ENCODE assay signal across 16 mouse cellular contexts in the genomic region with DNA sequence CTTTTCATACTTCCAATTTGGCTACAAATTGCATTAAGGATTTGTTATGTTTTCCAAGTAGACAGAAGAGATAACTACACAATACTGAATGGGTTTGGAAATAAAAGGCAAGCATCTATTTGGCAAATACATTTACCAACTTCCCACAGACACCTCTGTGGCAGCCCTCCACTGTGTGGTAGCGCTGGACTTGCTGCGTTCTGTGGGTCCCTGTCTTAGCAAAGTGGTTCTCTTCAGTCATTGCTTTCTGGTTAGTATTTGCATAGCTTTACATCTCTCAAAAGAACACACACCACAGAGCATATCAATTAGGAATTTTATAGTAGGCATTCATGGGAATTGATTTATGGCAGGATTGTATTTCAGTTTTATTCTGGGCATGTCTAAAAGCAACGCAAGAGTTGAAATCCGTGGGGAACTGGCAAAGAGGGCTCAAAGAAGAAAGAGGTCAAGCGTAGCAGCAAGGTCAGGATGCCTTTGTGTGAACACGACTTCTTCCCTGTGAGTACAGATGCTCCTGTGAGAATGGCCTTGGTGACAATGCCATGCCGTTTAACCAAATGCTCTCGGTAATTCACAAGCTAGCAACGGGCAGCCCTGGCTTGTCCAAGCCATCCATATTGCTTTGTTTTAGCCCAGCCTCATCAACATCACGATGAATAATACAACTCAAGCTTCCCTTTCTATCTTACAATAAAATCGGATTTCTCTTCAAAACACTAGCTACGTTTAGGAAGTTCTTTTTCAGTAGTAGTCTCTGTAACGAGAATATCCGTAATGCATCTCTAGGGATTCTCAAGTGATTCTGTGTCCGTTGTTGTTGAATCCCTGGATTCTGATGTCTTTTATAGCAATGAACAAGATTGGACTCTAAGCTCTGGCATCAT. TPM values are rescaled to one million over a fixed set of nuclear protein-coding genes. Genes with fewer than 3 reads are reported as not detected.
DNase-seq lines count a peak whose midpoint lies in the region; ATAC-seq and TF ChIP-seq lines count a peak whose summit lies in the region.
"Had no signal": no experiment of that assay in that cellular context is flagged by ENCODE, and none has a peak within 500 bp of the region (broad histone marks: within the 10 kb centered on the region; RNA-seq: fewer than 3 reads in every experiment).

No protein-coding gene starts in this region.

- H3K9ac ChIP-seq in neural tube, embryonic 11.5 days (ENCODE audit: low read length): peak overlapping the region; percentile 23; the same call in 1 of the 2 replicates
- H3K9ac ChIP-seq in forebrain, embryonic 13.5 days: no peak overlapping the region
- H3K9ac ChIP-seq: liver, embryonic 13.5 days had no signal

- H3K4me2 ChIP-seq in neural tube, embryonic 11.5 days (ENCODE audit: low read depth): peak overlapping the region; percentile 8; the same call in 1 of the 2 replicates
- no peak overlapping the region for H3K4me2 ChIP-seq in forebrain, embryonic 13.5 days
- H3K4me2 ChIP-seq: heart, embryonic 11.5 days; liver, embryonic 13.5 days had no signal

- no peaks in the 10 kb centered on the region for H3K36me3 ChIP-seq in embryonic facial prominence, embryonic 10.5 days (replicated peaks)
- no peaks in the 10 kb centered on the region for H3K36me3 ChIP-seq in midbrain, embryonic 10.5 days
- H3K36me3 ChIP-seq in neural tube, embryonic 11.5 days (ENCODE audit: control insufficient read depth, insufficient read depth, low read length): no peaks in the 10 kb centered on the region
- no peaks in the 10 kb centered on the region for H3K36me3 ChIP-seq in thymus, adult 2 months (ENCODE audit: control insufficient read depth, insufficient read depth, low read length)
- H3K36me3 ChIP-seq in kidney, adult 2 months (ENCODE audit: control insufficient read depth, insufficient read depth, low read length): no peaks in the 10 kb centered on the region
- no peaks in the 10 kb centered on the region for H3K36me3 ChIP-seq in forebrain, embryonic 13.5 days (ENCODE audit: poor library complexity, severe bottlenecking)
- H3K36me3 ChIP-seq: limb, embryonic 10.5 days; liver, embryonic 13.5 days had no signal

- H3K4me1 ChIP-seq in embryonic facial prominence, embryonic 10.5 days: peaks cover 5% of the 10 kb centered on the region; the same call in 1 of the 2 replicates
- peaks cover 40% of the 10 kb centered on the region for H3K4me1 ChIP-seq in midbrain, embryonic 10.5 days
- peaks cover 16% of the 10 kb centered on the region for H3K4me1 ChIP-seq in neural tube, embryonic 11.5 days (ENCODE audit: control insufficient read depth, insufficient read depth, low read length)
- no peaks in the 10 kb centered on the region for H3K4me1 ChIP-seq in thymus, adult 2 months (replicated peaks; ENCODE audit: control insufficient read depth, insufficient read depth, low read length)
- H3K4me1 ChIP-seq in kidney, adult 2 months (ENCODE audit: control insufficient read depth, insufficient read depth, low read length): no peaks in the 10 kb centered on the region
- 0 out of 2 replicates have a peak, but pooled peaks cover 5% of the 10 kb centered on the region for H3K4me1 ChIP-seq in forebrain, embryonic 13.5 days

- TF ChIP-seq CTCF in thymus, adult 2 months (IDR thresholded peaks at IDR 0.05; ENCODE audit: borderline replicate concordance, control insufficient read depth, extremely low read depth, insufficient read depth, low read length, poor library complexity): no peak
- no peak for TF ChIP-seq CTCF in kidney, adult 2 months (conservative IDR thresholded peaks at IDR 0.05; ENCODE audit: insufficient read depth, insufficient read length, low read depth, low read length)

- DNase-seq in ZHBTc4 (ENCODE audit: low read depth, low spot score): peak; percentile 65
- DNase-seq in embryonic facial prominence, embryonic 10.5 days (ENCODE audit: low spot score): peak; percentile 11
- DNase-seq in midbrain, embryonic 10.5 days (ENCODE audit: low spot score): peak; percentile 71
- DNase-seq in neural tube, embryonic 11.5 days (ENCODE audit: low spot score): peak; percentile 77
- no peak for DNase-seq in thymus, adult 2 months
- no peak for DNase-seq in cerebellum, postnatal 14 days
- no peak for DNase-seq in kidney, adult 2 months
- DNase-seq: cerebellum, adult 11-12 months; gastrocnemius, postnatal 25 days; heart, postnatal 36 days; kidney, adult 18-20 months; liver, embryonic 13.5 days had no signal

- no peaks in the 10 kb centered on the region for H3K9me3 ChIP-seq in embryonic facial prominence, embryonic 10.5 days
- no peaks in the 10 kb centered on the region for H3K9me3 ChIP-seq in midbrain, embryonic 10.5 days (replicated peaks)
- H3K9me3 ChIP-seq in neural tube, embryonic 11.5 days (ENCODE audit: control insufficient read depth, low read length): no peaks in the 10 kb centered on the region
- no peaks in the 10 kb centered on the region for H3K9me3 ChIP-seq in forebrain, embryonic 13.5 days (replicated peaks)
- H3K9me3 ChIP-seq: limb, embryonic 10.5 days; liver, embryonic 13.5 days had no signal

- 59% methylated on average over 15 of the region's 15 CpGs for WGBS in embryonic facial prominence, embryonic 10.5 days
- WGBS in midbrain, embryonic 10.5 days: 33% methylated on average over 15 of the region's 15 CpGs
- WGBS in neural tube, embryonic 11.5 days: 20% methylated on average over 15 of the region's 15 CpGs
- 90% methylated on average over 15 of the region's 15 CpGs for WGBS in thymus, adult 2 months
- WGBS in kidney, adult 2 months: 48% methylated on average over 15 of the region's 15 CpGs
- WGBS in forebrain, embryonic 13.5 days: 41% methylated on average over 15 of the region's 15 CpGs

- H3K4me3 ChIP-seq in embryonic facial prominence, embryonic 10.5 days: no peak overlapping the region
- peak overlapping the region; percentile 14; the same call in 1 of the 2 replicates for H3K4me3 ChIP-seq in midbrain, embryonic 10.5 days
- H3K4me3 ChIP-seq in neural tube, embryonic 11.5 days (ENCODE audit: low read depth, low read length): no peak overlapping the region
- H3K4me3 ChIP-seq in thymus, adult 2 months (ENCODE audit: control insufficient read depth, insufficient read depth, low read length): no peak overlapping the region
- H3K4me3 ChIP-seq in kidney, adult 2 months (ENCODE audit: insufficient read depth, low read depth, low read length): no peak overlapping the region
- H3K4me3 ChIP-seq in forebrain, embryonic 13.5 days: no peak overlapping the region
- H3K4me3 ChIP-seq: limb, embryonic 10.5 days; liver, embryonic 13.5 days had no signal

- no peak overlapping the region for H3K27ac ChIP-seq in embryonic facial prominence, embryonic 10.5 days (replicated peaks)
- H3K27ac ChIP-seq in midbrain, embryonic 10.5 days (replicated peaks): peak overlapping the region; percentile 81
- H3K27ac ChIP-seq in neural tube, embryonic 11.5 days (ENCODE audit: low read depth, low read length): peak overlapping the region; percentile 62; the same call in 1 of the 2 replicates
- H3K27ac ChIP-seq in thymus, adult 2 months (ENCODE audit: control insufficient read depth, insufficient read depth, low read length): no peak overlapping the region
- H3K27ac ChIP-seq in kidney, adult 2 months (ENCODE audit: insufficient read depth, low read depth, low read length): no peak overlapping the region
- no peak overlapping the region for H3K27ac ChIP-seq in forebrain, embryonic 13.5 days
- H3K27ac ChIP-seq: limb, embryonic 10.5 days; liver, embryonic 13.5 days had no signal

- no peak for TF ChIP-seq POLR2A in thymus, adult 2 months (IDR thresholded peaks at IDR 0.05; ENCODE audit: control insufficient read depth, extremely low read depth, insufficient read depth, low read length, poor library complexity)
- no peak for TF ChIP-seq POLR2A in kidney, adult 2 months (IDR thresholded peaks at IDR 0.05; ENCODE audit: low read depth, low read length)

- no peaks in the 10 kb centered on the region for H3K27me3 ChIP-seq in embryonic facial prominence, embryonic 10.5 days (replicated peaks; ENCODE audit: low read depth, poor library complexity, severe bottlenecking)
- no peaks in the 10 kb centered on the region for H3K27me3 ChIP-seq in midbrain, embryonic 10.5 days (ENCODE audit: low read depth, poor library complexity, severe bottlenecking)
- no peaks in the 10 kb centered on the region for H3K27me3 ChIP-seq in neural tube, embryonic 11.5 days (ENCODE audit: control insufficient read depth, insufficient read depth, low read length)
- H3K27me3 ChIP-seq in thymus, adult 2 months (ENCODE audit: control insufficient read depth, insufficient read depth, low read length): no peaks in the 10 kb centered on the region
- H3K27me3 ChIP-seq in kidney, adult 2 months (replicated peaks; ENCODE audit: control insufficient read depth, insufficient read depth, low read length): no peaks in the 10 kb centered on the region; the same call in 1 of the 2 replicates
- H3K27me3 ChIP-seq in forebrain, embryonic 13.5 days: no peaks in the 10 kb centered on the region
- H3K27me3 ChIP-seq: liver, embryonic 13.5 days had no signal

- peak; percentile 89 for ATAC-seq in neural tube, embryonic 11.5 days (ENCODE audit: insufficient read depth, low FRiP score, low TSS enrichment)
- no peak for ATAC-seq in forebrain, embryonic 13.5 days
- ATAC-seq: lung, postnatal 0 days had no signal

RNA-seq across cellular contexts. Expression of gene Metap1, which starts 10.8 kb away (rescaled TPM):
- polyA plus RNA-seq in embryonic facial prominence, embryonic 10.5 days (2016; fragmentation: Nextera tagmentation; extraction: Ambion mirVana): 46.2 and 48.8 TPM in 2 replicates
- polyA plus RNA-seq in midbrain, embryonic 10.5 days (2016; fragmentation: Nextera tagmentation; extraction: Ambion mirVana): 47.9 and 48.0 TPM in 2 replicates
- 69.0 and 69.6 TPM in 2 replicates for polyA plus RNA-seq in neural tube, embryonic 11.5 days (2014; fragmentation: Nextera tagmentation; extraction: Ambion mirVana)
- polyA plus RNA-seq in thymus, adult 2 months (2012; rRNA removed): 18.6 and 23.1 TPM in 2 replicates
- 19.9 and 22.6 TPM in 2 replicates for polyA plus RNA-seq in kidney, adult 2 months (2012; rRNA removed)
- 40.6 and 46.4 TPM in 2 replicates for polyA plus RNA-seq in forebrain, embryonic 13.5 days (2015; fragmentation: Nextera tagmentation; extraction: Ambion mirVana)

RNA-seq across cellular contexts. Expression of gene Eif4e, which starts 25.9 kb away (rescaled TPM):
- 529 and 534 TPM in 2 replicates for polyA plus RNA-seq in embryonic facial prominence, embryonic 10.5 days (2016; fragmentation: Nextera tagmentation; extraction: Ambion mirVana)
- 482 and 499 TPM in 2 replicates for polyA plus RNA-seq in midbrain, embryonic 10.5 days (2016; fragmentation: Nextera tagmentation; extraction: Ambion mirVana)
- polyA plus RNA-seq in neural tube, embryonic 11.5 days (2014; fragmentation: Nextera tagmentation; extraction: Ambion mirVana): 458 and 468 TPM in 2 replicates
- polyA plus RNA-seq in thymus, adult 2 months (2012; rRNA removed): 20.1 and 25.1 TPM in 2 replicates
- 17.5 and 33.6 TPM in 2 replicates for polyA plus RNA-seq in kidney, adult 2 months (2012; rRNA removed)
- polyA plus RNA-seq in forebrain, embryonic 13.5 days (2015; fragmentation: Nextera tagmentation; extraction: Ambion mirVana): 378 and 412 TPM in 2 replicates

RNA-seq across cellular contexts. Expression of gene Adh5, which starts 57.2 kb away (rescaled TPM):
- polyA plus RNA-seq in embryonic facial prominence, embryonic 10.5 days (2016; fragmentation: Nextera tagmentation; extraction: Ambion mirVana): 260 and 265 TPM in 2 replicates
- 266 and 280 TPM in 2 replicates for polyA plus RNA-seq in midbrain, embryonic 10.5 days (2016; fragmentation: Nextera tagmentation; extraction: Ambion mirVana)
- 248 and 254 TPM in 2 replicates for polyA plus RNA-seq in neural tube, embryonic 11.5 days (2014; fragmentation: Nextera tagmentation; extraction: Ambion mirVana)
- 37.5 TPM in 2 replicates for polyA plus RNA-seq in thymus, adult 2 months (2012; rRNA removed)
- 82.6 and 107 TPM in 2 replicates for polyA plus RNA-seq in kidney, adult 2 months (2012; rRNA removed)
- polyA plus RNA-seq in forebrain, embryonic 13.5 days (2015; fragmentation: Nextera tagmentation; extraction: Ambion mirVana): 273 and 277 TPM in 2 replicates

Comparison
In these comparisons a context has a peak if more than half of its experiments do, and no peak if none do; other contexts are left out.
1. DNase-seq: peak in ZHBTc4 (single experiment), embryonic facial prominence, embryonic 10.5 days (single experiment), midbrain, embryonic 10.5 days (single experiment) and neural tube, embryonic 11.5 days (single experiment); none in thymus, adult 2 months (single experiment), cerebellum, postnatal 14 days (0 of 2) and kidney, adult 2 months (single experiment).
2. H3K27ac ChIP-seq: peak in midbrain, embryonic 10.5 days (single experiment) and neural tube, embryonic 11.5 days (single experiment); none in embryonic facial prominence, embryonic 10.5 days (single experiment), thymus, adult 2 months (single experiment), kidney, adult 2 months (single experiment) and forebrain, embryonic 13.5 days (single experiment).
3. RNA of gene Eif4e, which starts 25.9 kb away (polyA plus RNA-seq): 529 to 534 TPM in embryonic facial prominence, embryonic 10.5 days, 482 to 499 TPM in midbrain, embryonic 10.5 days, 458 to 468 TPM in neural tube, embryonic 11.5 days and 378 to 412 TPM in forebrain, embryonic 13.5 days; 17.5 to 33.6 TPM in kidney, adult 2 months and 20.1 to 25.1 TPM in thymus, adult 2 months; every median in the first group is over 10 times any median in the second.